Mouse (Mus musculus): Measurements from ENCODE around the gene Arg2. TPM values are rescaled to one million over a fixed set of nuclear protein-coding genes. Genes with fewer than 3 reads are reported as not detected.

Arg2 gene
- 1.5 and 2.4 TPM in 2 replicates for polyA plus RNA-seq (2016; fragmentation: Nextera tagmentation; extraction: Ambion mirVana)

DNA sequence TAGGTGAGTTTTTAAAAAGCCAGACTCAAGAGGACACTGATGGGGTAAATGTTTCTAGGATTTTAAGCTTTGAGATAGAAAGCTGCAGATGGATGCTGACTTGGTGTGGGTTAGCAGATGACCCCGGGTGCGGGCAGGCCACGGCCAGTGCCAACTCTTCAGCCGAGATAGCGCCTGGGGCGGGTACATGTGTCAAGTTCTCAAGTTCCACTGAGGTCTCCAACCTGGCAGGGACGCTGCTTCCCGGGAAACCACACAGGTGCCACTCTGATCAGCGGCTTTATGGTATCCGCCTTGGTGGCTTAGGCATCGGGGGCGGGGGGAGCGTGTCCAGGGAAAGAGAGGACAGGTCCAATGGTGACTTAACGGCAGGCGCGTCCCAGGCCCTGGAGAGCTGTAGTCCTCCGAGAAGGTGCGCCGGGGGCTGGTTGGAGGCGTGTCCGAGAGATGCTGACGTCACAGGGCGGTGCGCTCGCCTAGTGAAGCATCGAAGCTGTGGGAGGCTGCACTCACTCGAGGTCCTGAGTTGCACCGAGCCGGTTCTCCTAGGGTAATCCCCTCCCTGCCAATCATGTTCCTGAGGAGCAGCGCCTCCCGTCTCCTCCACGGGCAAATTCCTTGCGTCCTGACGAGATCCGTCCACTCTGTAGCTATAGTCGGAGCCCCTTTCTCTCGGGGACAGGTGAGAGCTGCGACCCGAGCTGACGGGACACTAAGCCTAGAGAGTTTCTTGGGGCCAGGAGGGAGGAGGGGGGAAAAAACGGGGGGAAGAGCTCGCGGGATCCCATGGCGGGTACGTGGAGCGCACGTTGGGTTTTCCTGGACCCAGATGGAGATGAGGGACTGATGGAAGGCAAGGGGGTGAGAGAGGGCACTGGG is at the start of gene Arg2:
Gene Arg2 (plus strand): TSS at position 479 of the 879 bp plus-strand sequence.
- DNase-seq (ENCODE audit: extremely low spot score, low spot score) = peak; percentile 77
- Histone ChIP-seq H3K27me3 (ENCODE audit: poor library complexity, severe bottlenecking) (peaks cover 45% of the 10 kb centered on the region), H3K27ac (peak within 1 kb of the TSS; percentile 44; the same call in 1 of the 2 replicates), H3K36me3 (replicated peaks) (no peaks in the 10 kb centered on the region), H3K4me3 (peak within 1 kb of the TSS; percentile 59), H3K9me3 (no peaks in the 10 kb centered on the region), H3K4me1 (peaks cover 18% of the 10 kb centered on the region)
- under 1% methylated on average over 47 of the region's 47 CpGs for WGBS

DNA sequence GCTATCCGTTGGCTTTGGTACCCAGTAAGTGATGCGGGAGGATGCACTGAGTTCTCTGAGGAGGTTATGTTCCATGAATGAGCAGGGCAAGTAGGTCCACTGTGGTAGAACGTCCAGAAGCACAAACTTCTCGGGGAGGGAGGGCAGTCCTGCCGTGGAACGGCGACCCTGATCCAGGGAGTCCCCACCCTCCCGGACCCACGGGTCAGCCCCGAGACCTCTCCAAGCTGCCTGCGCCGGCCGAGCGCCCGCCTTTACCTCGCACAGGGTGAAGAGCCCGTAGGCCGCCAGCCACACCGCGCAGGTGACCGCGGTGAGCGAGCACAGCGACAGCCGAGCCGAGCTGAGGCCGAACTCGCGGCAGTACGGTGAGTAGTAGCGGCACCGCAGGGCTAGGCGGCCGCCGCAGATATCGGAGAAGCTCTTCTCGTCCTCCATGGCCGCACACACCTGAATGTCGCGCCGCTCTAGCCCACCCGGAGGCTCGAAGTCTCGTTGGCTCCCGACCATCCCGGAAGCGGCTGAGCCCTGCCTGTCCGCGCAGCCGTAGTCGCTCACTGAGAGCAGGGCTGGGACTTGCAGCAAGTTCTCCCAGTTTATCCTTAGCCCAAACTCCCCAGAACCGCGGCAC is 41.3 kb upstream of the Arg2 start, which contains the start of gene Pigh:
Gene Pigh (minus strand): TSS at position 470 of the 631 bp plus-strand sequence.
- WGBS = under 1% methylated on average over 50 of the region's 53 CpGs
- Histone ChIP-seq H3K27me3 (ENCODE audit: poor library complexity, severe bottlenecking) (no peaks in the 10 kb centered on the region), H3K9me3 (no peaks in the 10 kb centered on the region), H3K36me3 (replicated peaks) (peaks cover 22% of the 10 kb centered on the region), H3K4me1 (peaks cover 18% of the 10 kb centered on the region), H3K27ac (peak within 1 kb of the TSS; percentile 94), H3K4me3 (peak within 1 kb of the TSS; percentile 99)
- peak; percentile 89 for DNase-seq (ENCODE audit: extremely low spot score, low spot score)

DNA sequence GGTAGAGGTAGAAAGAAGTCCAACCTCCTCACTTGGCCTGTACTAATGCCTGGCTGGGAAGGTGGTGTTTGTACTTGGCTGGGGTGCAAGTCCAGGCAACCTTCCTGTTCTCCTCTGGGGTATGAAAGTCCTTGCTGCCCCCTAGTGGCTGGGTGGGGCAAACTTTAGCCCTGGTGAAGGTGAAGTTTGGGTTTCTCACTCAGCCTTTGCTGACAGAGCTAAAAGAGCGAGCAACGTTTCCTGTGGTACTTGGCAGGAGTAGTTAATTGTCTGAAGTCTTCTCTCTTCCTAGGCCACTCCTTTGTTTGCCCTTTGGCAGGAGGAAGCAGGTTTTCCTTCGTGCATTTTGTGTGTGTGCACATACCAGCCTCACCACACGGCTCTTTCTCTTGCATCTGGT is 38.0 kb upstream of the Arg2 start:
- Histone ChIP-seq H3K27ac (no peak overlapping the region), H3K27me3 (ENCODE audit: poor library complexity, severe bottlenecking) (no peaks in the 10 kb centered on the region), H3K9me3 (no peaks in the 10 kb centered on the region), H3K4me3 (no peak overlapping the region), H3K4me1 (peaks cover 18% of the 10 kb centered on the region), H3K36me3 (replicated peaks) (no peaks in the 10 kb centered on the region)
- DNase-seq (ENCODE audit: extremely low spot score, low spot score) = no peak
- 52% methylated on average over 4 of the region's 4 CpGs for WGBS

DNA sequence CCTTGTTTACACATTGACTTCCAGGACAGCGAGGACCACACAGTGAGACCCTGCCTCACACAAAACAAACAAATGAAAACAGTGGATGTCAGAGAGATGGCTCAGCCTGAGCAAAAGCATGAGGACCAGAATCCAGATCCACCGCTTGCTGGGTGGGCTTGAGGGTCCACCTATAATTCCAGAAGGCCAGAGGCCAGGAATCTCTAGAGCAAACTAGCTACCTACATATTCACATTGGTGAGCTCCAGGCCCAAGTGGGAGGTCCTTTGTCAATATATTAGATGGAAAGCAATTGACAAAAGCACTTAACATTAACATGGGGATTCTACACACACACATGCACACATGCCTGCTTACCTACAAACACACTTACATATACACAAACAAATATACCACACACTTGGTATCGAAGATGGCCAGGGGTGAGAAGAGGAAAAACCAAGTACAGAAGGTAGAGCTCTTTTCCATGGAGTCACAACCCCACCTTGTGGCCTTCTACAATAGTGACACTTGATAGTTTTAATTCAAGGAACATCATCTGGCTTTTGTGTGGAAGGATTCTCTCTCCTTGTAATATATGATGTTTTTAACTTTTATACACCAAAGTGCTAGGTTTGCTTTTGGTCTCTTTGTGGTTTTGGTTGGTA is 33.3 kb upstream of the Arg2 start:
- WGBS = 68% methylated on average over 3 of the region's 3 CpGs
- no peak for DNase-seq (ENCODE audit: extremely low spot score, low spot score)

DNA sequence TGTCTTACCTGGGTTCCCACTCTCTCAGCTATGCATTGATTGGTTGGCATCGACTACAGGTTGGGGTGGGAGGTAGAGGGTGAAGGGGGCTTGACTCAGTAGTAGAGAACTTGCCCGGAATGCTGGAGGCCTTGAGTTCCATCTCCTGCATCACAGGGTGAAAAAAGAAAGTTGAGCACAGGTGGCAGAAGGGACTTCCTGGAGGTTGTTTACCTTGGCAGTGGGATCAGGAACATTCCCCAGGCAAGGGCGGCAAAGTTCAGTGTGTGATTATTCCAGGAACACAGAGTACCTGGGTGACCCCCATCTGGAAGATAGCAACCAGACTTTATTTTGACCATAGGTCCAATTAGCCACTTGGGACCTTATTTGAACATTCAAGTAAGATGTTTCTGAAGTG is 26.8 kb upstream of the Arg2 start:
- peaks cover 8% of the 10 kb centered on the region; the same call in 1 of the 2 replicates for H3K4me1 ChIP-seq
- H3K27me3 ChIP-seq (ENCODE audit: poor library complexity, severe bottlenecking) = no peaks in the 10 kb centered on the region
- no peaks in the 10 kb centered on the region for H3K36me3 ChIP-seq (replicated peaks)
- H3K9me3 ChIP-seq = no peaks in the 10 kb centered on the region; the same call in 1 of the 2 replicates
- no peak for DNase-seq (ENCODE audit: extremely low spot score, low spot score)
- H3K4me3 ChIP-seq = no peak overlapping the region
- 84% methylated on average over 3 of the region's 3 CpGs for WGBS
- H3K27ac ChIP-seq = no peak overlapping the region

More for the DNA sequence above, 33.3 kb upstream of the Arg2 start:
- Histone ChIP-seq H3K27ac (no peak overlapping the region), H3K4me1 (no peaks in the 10 kb centered on the region; the same call in 1 of the 2 replicates), H3K27me3 (ENCODE audit: poor library complexity, severe bottlenecking) (no peaks in the 10 kb centered on the region), H3K36me3 (replicated peaks) (no peaks in the 10 kb centered on the region), H3K9me3 (no peaks in the 10 kb centered on the region), H3K4me3 (no peak overlapping the region)

DNA sequence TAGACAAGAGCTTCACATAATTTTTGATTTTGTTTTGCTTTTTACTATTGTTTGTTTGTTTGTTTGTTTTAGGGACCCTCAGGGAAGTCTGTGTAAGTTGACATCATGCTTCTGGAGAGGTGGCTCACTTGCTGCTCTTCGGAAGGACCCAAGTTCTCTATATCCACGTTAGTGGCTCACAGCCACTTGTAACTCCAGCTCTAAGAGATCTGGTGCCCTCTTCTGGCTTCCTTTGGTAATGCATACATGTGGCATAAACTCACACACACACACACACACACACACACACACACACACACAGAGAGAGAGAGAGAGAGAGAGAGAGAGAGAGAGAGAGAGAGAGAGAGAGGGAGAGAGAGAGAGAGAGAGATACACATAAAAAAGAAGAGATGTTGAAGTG is 26.0 kb upstream of the Arg2 start:
- whole genome bisulfite sequencing = 76% methylated on average over 2 of the region's 2 CpGs
- no peaks in the 10 kb centered on the region for H3K36me3 ChIP-seq (replicated peaks)
- no peak overlapping the region for H3K4me3 ChIP-seq
- H3K9me3 ChIP-seq = no peaks in the 10 kb centered on the region; the same call in 1 of the 2 replicates
- DNase-seq (ENCODE audit: extremely low spot score, low spot score) = no peak
- H3K4me1 ChIP-seq = peaks cover 8% of the 10 kb centered on the region; the same call in 1 of the 2 replicates
- no peaks in the 10 kb centered on the region for H3K27me3 ChIP-seq (ENCODE audit: poor library complexity, severe bottlenecking)
- no peak overlapping the region for H3K27ac ChIP-seq

DNA sequence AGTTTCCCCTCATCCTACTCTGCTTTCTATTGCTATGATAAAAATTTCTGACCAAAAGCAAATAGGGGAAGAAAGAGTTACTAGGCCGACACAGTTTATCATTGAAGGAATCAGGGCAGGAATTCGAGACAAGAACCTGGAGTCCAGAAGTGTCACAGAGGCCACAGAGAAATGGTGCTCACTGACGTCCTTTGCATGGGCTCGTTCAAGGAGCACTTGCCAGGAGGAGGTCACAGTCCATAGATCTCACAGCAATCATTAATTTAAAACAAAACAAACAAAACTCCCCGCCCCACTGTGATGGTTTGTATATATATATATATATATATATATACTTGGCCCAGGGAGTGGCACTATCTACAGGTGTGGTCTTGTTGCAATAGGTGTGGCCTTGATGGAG is 25.3 kb upstream of the Arg2 start:
- DNase-seq (ENCODE audit: extremely low spot score, low spot score) = no peak
- 82% methylated on average over 5 of the region's 5 CpGs for WGBS
- H3K27ac ChIP-seq = no peak overlapping the region

DNA sequence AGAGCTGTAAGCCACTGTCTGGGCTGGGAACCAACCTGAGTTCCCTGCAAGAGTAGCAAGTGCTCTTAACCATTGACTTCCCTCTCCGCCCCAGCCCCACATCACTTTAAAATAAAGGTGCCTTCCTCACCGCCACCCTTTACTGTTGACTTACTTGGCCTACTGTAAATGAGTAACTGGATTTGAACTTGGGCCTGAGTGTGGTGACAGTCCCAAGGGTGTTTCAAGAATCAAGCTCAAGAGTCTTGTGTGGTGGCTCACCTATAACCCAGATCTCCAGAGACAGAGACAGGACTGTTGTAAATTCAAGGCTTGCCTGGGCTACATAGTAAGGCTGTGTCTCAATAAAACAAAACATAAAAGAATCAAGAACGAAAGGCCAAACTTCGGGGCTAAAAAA is 11.6 kb upstream of the Arg2 start:
- H3K9me3 ChIP-seq = no peaks in the 10 kb centered on the region
- DNase-seq (ENCODE audit: extremely low spot score, low spot score) = no peak
- no peak overlapping the region for H3K27ac ChIP-seq
- H3K4me1 ChIP-seq = no peaks in the 10 kb centered on the region
- H3K36me3 ChIP-seq (replicated peaks) = no peaks in the 10 kb centered on the region
- WGBS = 88% methylated on average over 4 of the region's 4 CpGs
- H3K27me3 ChIP-seq (ENCODE audit: poor library complexity, severe bottlenecking) = no peaks in the 10 kb centered on the region
- H3K4me3 ChIP-seq = no peak overlapping the region

More for the DNA sequence above, 25.3 kb upstream of the Arg2 start:
- Histone ChIP-seq H3K4me3 (no peak overlapping the region), H3K36me3 (replicated peaks) (no peaks in the 10 kb centered on the region), H3K27me3 (ENCODE audit: poor library complexity, severe bottlenecking) (no peaks in the 10 kb centered on the region), H3K9me3 (no peaks in the 10 kb centered on the region; the same call in 1 of the 2 replicates), H3K4me1 (peaks cover 8% of the 10 kb centered on the region; the same call in 1 of the 2 replicates)

DNA sequence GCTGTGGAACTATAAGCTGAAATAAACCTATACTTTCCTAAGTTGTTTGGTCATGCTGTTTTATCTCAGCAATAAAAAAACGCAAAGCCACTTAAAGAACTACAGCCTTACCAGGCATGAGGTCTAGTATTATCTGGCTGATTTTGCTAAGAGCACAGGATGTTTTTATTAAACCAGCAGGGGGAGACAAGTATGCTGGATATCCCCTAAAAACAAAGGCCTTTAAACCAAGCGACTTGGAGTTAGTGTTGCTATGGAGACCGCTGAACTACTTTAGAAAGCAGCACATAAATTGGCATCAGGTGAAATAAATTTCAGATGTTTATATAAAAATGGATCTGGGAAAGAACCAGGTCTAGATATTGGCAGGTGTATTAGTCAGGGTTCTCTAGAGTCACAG is 7.8 kb upstream of the Arg2 start:
- H3K9me3 ChIP-seq = no peaks in the 10 kb centered on the region
- WGBS = 37% methylated on average over 3 of the region's 3 CpGs
- H3K4me1 ChIP-seq = no peaks in the 10 kb centered on the region
- H3K27me3 ChIP-seq (ENCODE audit: poor library complexity, severe bottlenecking) = no peaks in the 10 kb centered on the region
- DNase-seq (ENCODE audit: extremely low spot score, low spot score) = no peak
- H3K27ac ChIP-seq = no peak overlapping the region
- no peaks in the 10 kb centered on the region for H3K36me3 ChIP-seq (replicated peaks)
- H3K4me3 ChIP-seq = no peak overlapping the region

DNA sequence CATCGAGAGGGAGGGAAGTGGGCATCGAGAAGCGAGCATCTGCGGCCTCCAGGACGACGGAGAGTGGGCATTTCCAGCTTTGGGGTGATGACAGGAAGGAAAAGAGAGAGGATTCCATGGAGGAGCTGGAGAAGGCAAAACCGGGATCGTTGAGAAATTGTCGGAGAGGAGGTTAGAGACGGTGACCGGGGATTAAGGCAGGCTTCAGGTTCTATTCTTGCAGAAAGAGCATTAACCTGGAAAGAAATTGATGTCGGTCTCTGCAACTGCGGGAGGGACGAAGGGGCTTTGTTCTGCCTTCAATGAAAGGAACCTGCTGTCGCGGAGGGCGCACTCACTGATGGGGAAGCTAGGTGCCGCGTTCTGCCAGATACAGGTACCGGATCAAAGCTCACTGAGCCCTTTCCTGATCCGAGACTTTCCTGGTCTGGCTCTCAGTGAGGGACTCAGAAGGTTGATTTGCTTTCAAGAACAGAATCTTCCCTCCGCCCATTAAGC is 650 bp downstream of the Arg2 start:
- Histone ChIP-seq H3K27ac (peak overlapping the region; percentile 44; the same call in 1 of the 2 replicates), H3K36me3 (replicated peaks) (no peaks in the 10 kb centered on the region), H3K4me1 (peaks cover 18% of the 10 kb centered on the region), H3K9me3 (no peaks in the 10 kb centered on the region), H3K4me3 (peak overlapping the region; percentile 59), H3K27me3 (ENCODE audit: poor library complexity, severe bottlenecking) (peaks cover 45% of the 10 kb centered on the region)
- WGBS = under 1% methylated on average over 22 of the region's 22 CpGs
- peak; percentile 16 for DNase-seq (ENCODE audit: extremely low spot score, low spot score)

DNA sequence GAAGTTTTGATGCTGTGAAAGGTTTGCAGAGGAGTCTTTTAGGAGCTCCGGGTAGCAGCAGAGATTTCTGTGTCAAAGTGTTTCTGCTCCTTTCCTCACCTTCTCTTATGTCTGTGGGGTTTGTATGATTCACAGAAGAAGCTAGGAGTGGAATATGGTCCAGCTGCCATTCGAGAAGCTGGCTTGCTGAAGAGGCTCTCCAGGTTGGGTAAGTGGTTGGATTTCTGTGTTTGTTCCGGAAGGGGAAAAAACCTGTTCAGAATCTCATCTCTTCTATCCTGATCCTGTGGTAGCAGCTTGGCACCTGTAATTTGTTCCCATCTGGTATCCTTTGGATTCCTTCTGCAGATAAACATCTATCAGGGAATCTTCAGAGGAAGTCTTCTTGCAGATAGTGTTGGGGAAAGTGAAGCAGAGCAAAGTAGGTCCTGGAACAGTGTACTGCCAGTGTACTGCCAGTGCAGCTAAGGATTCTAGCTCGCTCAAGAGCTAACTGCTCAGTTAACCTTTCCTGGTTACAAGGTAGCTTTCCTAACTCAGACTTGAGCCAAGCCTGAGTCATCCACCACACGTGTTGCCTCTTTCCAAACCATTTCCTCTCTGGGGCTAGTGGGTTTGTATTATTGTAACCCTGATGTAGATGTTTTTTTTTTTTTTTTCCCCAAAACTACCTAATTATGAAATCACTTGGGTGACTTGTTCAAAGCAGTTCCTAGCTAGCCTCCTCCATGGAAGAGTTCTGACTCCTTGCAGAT is 1.3 kb downstream of the Arg2 start:
- Histone ChIP-seq H3K27ac (no peak overlapping the region), H3K4me1 (peaks cover 18% of the 10 kb centered on the region), H3K9me3 (no peaks in the 10 kb centered on the region), H3K36me3 (replicated peaks) (no peaks in the 10 kb centered on the region), H3K27me3 (ENCODE audit: poor library complexity, severe bottlenecking) (peaks cover 45% of the 10 kb centered on the region), H3K4me3 (peak overlapping the region; percentile 59)
- 29% methylated on average over 5 of the region's 5 CpGs for WGBS
- DNase-seq (ENCODE audit: extremely low spot score, low spot score) = no peak

DNA sequence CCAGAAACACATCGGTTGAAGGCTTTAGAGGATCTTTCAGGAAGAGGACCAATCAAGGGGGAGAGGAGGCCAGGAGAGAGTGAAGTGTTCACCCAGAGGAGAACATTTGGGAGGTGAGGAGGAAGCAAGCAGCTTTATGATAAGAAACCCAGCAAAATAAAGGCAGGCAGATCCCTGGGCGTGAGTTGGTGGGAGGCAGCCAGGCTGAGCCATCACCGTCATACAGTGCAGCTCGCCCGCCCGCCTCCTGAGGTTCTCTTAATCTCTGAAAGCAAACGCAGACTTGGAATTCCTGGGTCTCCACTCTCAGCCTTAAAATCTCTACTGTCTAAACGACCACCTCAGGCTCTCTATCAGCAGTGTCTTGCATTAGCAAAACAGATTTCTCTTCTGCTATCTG is 4.1 kb downstream of the Arg2 start:
- Histone ChIP-seq H3K9me3 (no peaks in the 10 kb centered on the region), H3K36me3 (replicated peaks) (no peaks in the 10 kb centered on the region), H3K27me3 (ENCODE audit: poor library complexity, severe bottlenecking) (peaks cover 41% of the 10 kb centered on the region), H3K27ac (no peak overlapping the region), H3K4me1 (peaks cover 18% of the 10 kb centered on the region), H3K4me3 (no peak overlapping the region)
- 33% methylated on average over 8 of the region's 8 CpGs for WGBS
- DNase-seq (ENCODE audit: extremely low spot score, low spot score) = no peak

Data from forebrain, embryonic 10.5 days (tissue).